Mouse (Mus musculus) thymus, adult 18-20 months (tissue): ENCODE results near the gene Pkp4.

ENCODE experiments used
- DNase-seq, 2 experiments: peaks; one replicate each; pipeline ENCODE4 v3.0.0; 2022; ENCODE audit warnings: mixed read lengths in 2 of 2

Pkp4 gene

GRCm38 (mm10) chr2:59219997-59220789 lies 59.5 kb downstream of the Pkp4 start:
- no peak for DNase-seq

- DNase-seq, result no peak
These were observed 65.7 kb downstream of the Pkp4 start for GRCm38 (mm10) chr2:59226383-59226782.

GRCm38 (mm10) chr2:59227011-59227410 lies 66.4 kb downstream of the Pkp4 start:
- DNase-seq, result no peak

GRCm38 (mm10) chr2:59227508-59228263 lies 67.0 kb downstream of the Pkp4 start:
- no peak for DNase-seq

- DNase-seq, result no peak
These were observed 68.7 kb downstream of the Pkp4 start for GRCm38 (mm10) chr2:59229250-59229895.

- DNase-seq, result no peak
These were observed 70.0 kb downstream of the Pkp4 start for GRCm38 (mm10) chr2:59230656-59231055.

GRCm38 (mm10) chr2:59231514-59231913 lies 70.9 kb downstream of the Pkp4 start:
- DNase-seq, result no peak

GRCm38 (mm10) chr2:59233294-59233923 lies 72.8 kb downstream of the Pkp4 start:
- no peak for DNase-seq

- no peak for DNase-seq
These were observed 73.3 kb downstream of the Pkp4 start for GRCm38 (mm10) chr2:59233936-59234335.

GRCm38 (mm10) chr2:59234537-59234936 lies 73.9 kb downstream of the Pkp4 start:
- no peak for DNase-seq

GRCm38 (mm10) chr2:59239841-59240395 lies 79.3 kb downstream of the Pkp4 start:
- no peak for DNase-seq

- DNase-seq, result no peak
These were observed 81.5 kb downstream of the Pkp4 start for GRCm38 (mm10) chr2:59242117-59242516.

GRCm38 (mm10) chr2:59244273-59245097 lies 83.8 kb downstream of the Pkp4 start:
- DNase-seq, result peak in 1 of 2 experiments; percentile 10

- DNase-seq, result no peak
These were observed 84.4 kb downstream of the Pkp4 start for GRCm38 (mm10) chr2:59245098-59245388.

GRCm38 (mm10) chr2:59248806-59249205 lies 88.2 kb downstream of the Pkp4 start:
- DNase-seq, result no peak

- DNase-seq, result no peak
These were observed 92.2 kb downstream of the Pkp4 start for GRCm38 (mm10) chr2:59252818-59253217.

GRCm38 (mm10) chr2:59253435-59253834 lies 92.8 kb downstream of the Pkp4 start:
- no peak for DNase-seq

GRCm38 (mm10) chr2:59258821-59259231 lies 98.2 kb downstream of the Pkp4 start:
- no peak for DNase-seq

- DNase-seq, result no peak
These were observed 98.7 kb downstream of the Pkp4 start for GRCm38 (mm10) chr2:59259346-59259745.

GRCm38 (mm10) chr2:59261203-59261602 lies 100.6 kb downstream of the Pkp4 start:
- no peak for DNase-seq

- DNase-seq, result no peak
These were observed 105.8 kb downstream of the Pkp4 start for GRCm38 (mm10) chr2:59266428-59266827.

- DNase-seq, result no peak
These were observed 111.2 kb downstream of the Pkp4 start for GRCm38 (mm10) chr2:59271835-59272234.
